Mouse (Mus musculus): ENCODE measurements around the gene Rpl10l. TPM values are rescaled to one million over a fixed set of nuclear protein-coding genes. Genes with fewer than 3 reads are reported as not detected.

Gene Rpl10l
- not detected in 2 replicates for polyA plus RNA-seq (2012; rRNA removed)

GRCm38 (mm10) chr12:66283991-66284622 lies at the start of gene Rpl10l:
Rpl10l (minus strand) TSS chr12:66284401.

